Mouse (Mus musculus): ENCODE results near the gene Tmem115.

DNA sequence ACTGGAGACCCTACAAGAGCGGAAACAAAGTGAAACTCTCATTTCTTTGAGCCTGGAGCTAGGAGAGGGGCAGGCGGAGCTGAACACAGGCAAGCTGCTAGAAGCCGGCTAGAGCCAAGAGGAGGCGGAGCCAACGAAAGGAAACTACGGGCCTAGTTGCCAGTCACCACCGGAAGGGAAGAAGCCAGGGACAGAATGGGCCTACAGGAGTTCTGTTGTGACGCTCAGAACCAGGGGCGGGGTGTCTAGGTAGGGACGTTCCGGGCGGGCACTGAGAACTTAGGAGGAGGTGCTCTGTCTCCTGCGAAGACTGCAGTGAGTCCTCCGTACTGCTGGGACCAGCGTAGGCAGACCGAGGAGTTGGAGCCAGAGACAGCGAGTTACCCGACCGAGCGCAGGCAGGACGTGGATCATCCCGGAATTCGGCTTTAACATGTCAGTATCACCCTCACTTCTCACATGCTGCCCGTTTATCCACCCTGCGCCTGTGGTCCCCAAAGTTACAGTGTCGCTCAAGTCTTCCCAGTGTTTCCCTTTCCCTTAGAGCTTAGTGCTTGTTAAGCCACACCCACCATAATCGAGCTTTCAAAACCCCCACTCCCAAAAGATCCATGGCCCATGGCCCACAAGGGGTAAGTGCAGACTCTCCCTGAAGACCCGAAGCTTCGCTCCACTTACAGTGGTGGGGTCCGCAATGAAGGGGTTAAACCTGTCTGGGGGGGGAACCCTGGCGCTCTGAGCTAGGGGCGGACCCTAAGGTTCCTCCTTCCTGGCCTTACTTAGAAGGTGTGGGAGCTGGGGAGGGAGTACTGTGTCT is 47.0 kb downstream of the Tmem115 start, which contains the start of gene Hyal3:
- TF ChIP-seq GATA1 (IDR thresholded peaks at IDR 0.05; ENCODE audit: borderline replicate concordance, low read length) (no peak), FLI1 (IDR thresholded peaks at IDR 0.05; ENCODE audit: low read length) (no peak)

All from megakaryocyte, embryonic 14.5 days (primary cell).